Mouse (Mus musculus): ENCODE data around the gene Mvd.

- TF ChIP-seq CTCF (conservative IDR thresholded peaks at IDR 0.05; ENCODE audit: insufficient read depth, insufficient read length, low read depth, low read length) (no peak), POLR2A (IDR thresholded peaks at IDR 0.05; ENCODE audit: low read depth, low read length) (no peak)
Measured at GRCm38 (mm10) chr8:122464985-122465384, 21.8 kb upstream of the Mvd start.
